Mouse (Mus musculus) midbrain, embryonic 15.5 days (tissue): ENCODE data around the gene Trappc10. TPM values are rescaled to one million over a fixed set of nuclear protein-coding genes. Genes with fewer than 3 reads are reported as not detected.
A peak's percentile ranks its signal among the peaks of the same experiment; 100 is the strongest.

Experiments used
- ATAC-seq: fragments of 200-750 bp; cut with Nextera tagmentation; replicated peaks from 2 replicates; pipeline ENCODE4 v1.8.0; 2017; ENCODE audit warnings: moderate TSS enrichment
- H3K27ac ChIP-seq: fragments of 300-500 bp; sonication (generic); 2 replicates; pipeline ENCODE4 v1.5.1; 2015; ENCODE audit warnings: mild to moderate bottlenecking, inconsistent platforms
- H3K27me3 ChIP-seq: fragments of 300-500 bp; sonication (generic); replicated peaks from 2 replicates; pipeline ENCODE4 v1.6.1; 2015; ENCODE audit warnings: inconsistent platforms
- H3K36me3 ChIP-seq: fragments of 300-500 bp; sonication (generic); replicated peaks from 2 replicates; pipeline ENCODE4 v1.6.1; 2015; ENCODE audit warnings: inconsistent platforms
- H3K4me1 ChIP-seq: fragments of 300-500 bp; sonication (generic); 2 replicates; pipeline ENCODE4 v1.6.1; 2015; ENCODE audit warnings: inconsistent platforms
- H3K4me2 ChIP-seq: fragments of 300-500 bp; sonication (generic); 2 replicates; pipeline ENCODE4 v1.6.1; 2015; ENCODE audit warnings: inconsistent platforms, mild to moderate bottlenecking, moderate library complexity
- H3K4me3 ChIP-seq: fragments of 300-500 bp; sonication (generic); 2 replicates; pipeline ENCODE4 v1.5.1; 2015; ENCODE audit warnings: mild to moderate bottlenecking, inconsistent platforms
- H3K9ac ChIP-seq: fragments of 300-500 bp; sonication (generic); 2 replicates; pipeline ENCODE4 v1.6.1; 2015; ENCODE audit warnings: mild to moderate bottlenecking, inconsistent platforms
- H3K9me3 ChIP-seq: fragments of 300-500 bp; sonication (generic); 2 replicates; pipeline ENCODE4 v1.6.1; 2016; ENCODE audit warnings: inconsistent platforms
- WGBS: fragments of 180-500 bp; shearing (Covaris S2); methylation state at CpG from one replicate; pipeline ENCODE4 v1.1.7; 2015; ENCODE audit warnings: mixed read lengths; 5-methylcytosine and 5-hydroxymethylcytosine counted together
- polyA plus RNA-seq: library from polyadenylated mRNA; unstranded; fragments of >200 nt; fragmentation: Nextera tagmentation; extraction: Ambion mirVana; gene quantifications from 2 replicates; pipeline ENCODE4 v1.2.1, GENCODE M21; 2015

Gene Trappc10
- polyA plus RNA-seq, 1 experiment from 2014 or later, result 29.2 TPM

DNA sequence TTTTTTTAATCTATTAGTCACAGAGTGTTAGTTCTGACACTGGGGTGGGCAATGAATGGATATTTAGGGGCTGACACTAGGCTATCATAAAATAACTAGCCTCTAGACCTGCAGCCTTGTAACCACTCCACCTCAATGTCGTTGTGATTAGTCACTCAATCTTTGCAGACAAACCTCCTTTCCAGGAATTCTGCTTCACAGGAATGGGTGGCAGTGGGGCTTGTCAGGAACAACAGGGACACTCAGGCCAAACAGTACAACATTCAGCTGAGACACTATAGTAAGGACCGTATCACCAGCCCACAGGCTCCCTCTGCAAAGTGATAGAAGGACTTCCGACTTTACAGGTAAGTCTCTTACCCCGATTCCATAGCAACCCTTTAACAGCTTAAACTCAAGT lies 2.3 kb upstream of the Trappc10 start:
- Histone ChIP-seq H3K4me1 (peaks cover 26% of the 10 kb centered on the region), H3K4me2 (no peak overlapping the region), H3K27ac (no peak overlapping the region), H3K4me3 (no peak overlapping the region), H3K9me3 (no peaks in the 10 kb centered on the region), H3K36me3 (no peaks in the 10 kb centered on the region), H3K27me3 (no peaks in the 10 kb centered on the region), H3K9ac (no peak overlapping the region)
- no peak for ATAC-seq
- WGBS, result 80% methylated on average over 4 of the region's 4 CpGs

DNA sequence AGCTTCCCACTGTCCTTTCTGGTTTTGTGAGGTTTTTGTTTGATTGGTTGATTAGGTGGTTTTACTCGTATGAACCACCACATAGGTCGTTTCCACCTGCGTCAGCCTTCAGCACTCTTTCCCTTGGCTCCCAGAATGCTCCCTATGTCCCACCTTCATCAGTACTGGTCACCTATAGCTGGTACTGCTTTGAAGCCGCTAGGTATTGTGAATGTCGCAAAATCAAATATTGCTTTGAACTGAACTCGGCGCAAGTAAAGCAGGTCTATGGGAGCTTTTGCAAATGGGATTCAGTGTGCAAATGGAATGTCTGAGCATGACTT lies 745 bp upstream of the Trappc10 start:
- ATAC-seq, result peak; percentile 63
- peak overlapping the region; percentile 86 for H3K4me2 ChIP-seq
- H3K27ac ChIP-seq, result peak overlapping the region; percentile 89
- no peaks in the 10 kb centered on the region for H3K36me3 ChIP-seq
- 14% methylated on average over 7 of the region's 7 CpGs for WGBS
- peaks cover 27% of the 10 kb centered on the region for H3K4me1 ChIP-seq
- peak overlapping the region; percentile 79 for H3K4me3 ChIP-seq
- H3K27me3 ChIP-seq, result no peaks in the 10 kb centered on the region
- H3K9ac ChIP-seq, result peak overlapping the region; percentile 72
- H3K9me3 ChIP-seq, result no peaks in the 10 kb centered on the region

DNA sequence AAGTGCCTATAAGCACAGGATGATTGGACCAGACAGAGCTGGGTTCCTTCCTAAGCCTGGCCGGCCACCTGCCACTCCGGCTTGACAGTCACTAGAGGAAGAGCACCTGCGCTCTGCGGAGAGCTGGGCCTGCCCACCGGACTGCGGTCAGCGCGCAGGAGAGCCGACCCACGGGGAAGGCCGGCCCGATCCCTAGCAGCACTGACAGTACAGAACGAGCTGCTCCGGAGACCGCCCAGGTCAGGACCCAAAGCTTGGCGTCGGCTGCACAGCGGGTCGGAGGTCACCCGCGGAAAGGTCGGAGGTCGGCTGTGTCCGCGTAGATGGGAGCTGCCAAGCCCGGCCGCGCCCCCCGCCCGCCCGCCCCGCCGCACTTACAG lies 393 bp downstream of the Trappc10 start:
- peak overlapping the region; percentile 86 for H3K4me2 ChIP-seq
- peaks cover 27% of the 10 kb centered on the region for H3K4me1 ChIP-seq
- peak; percentile 72 for ATAC-seq
- H3K9me3 ChIP-seq, result no peaks in the 10 kb centered on the region
- no peaks in the 10 kb centered on the region for H3K27me3 ChIP-seq
- peak overlapping the region; percentile 72 for H3K9ac ChIP-seq
- peak overlapping the region; percentile 79 for H3K4me3 ChIP-seq
- WGBS, result 0% methylated on average over 33 of the region's 33 CpGs
- no peaks in the 10 kb centered on the region for H3K36me3 ChIP-seq
- peak overlapping the region; percentile 89 for H3K27ac ChIP-seq

DNA sequence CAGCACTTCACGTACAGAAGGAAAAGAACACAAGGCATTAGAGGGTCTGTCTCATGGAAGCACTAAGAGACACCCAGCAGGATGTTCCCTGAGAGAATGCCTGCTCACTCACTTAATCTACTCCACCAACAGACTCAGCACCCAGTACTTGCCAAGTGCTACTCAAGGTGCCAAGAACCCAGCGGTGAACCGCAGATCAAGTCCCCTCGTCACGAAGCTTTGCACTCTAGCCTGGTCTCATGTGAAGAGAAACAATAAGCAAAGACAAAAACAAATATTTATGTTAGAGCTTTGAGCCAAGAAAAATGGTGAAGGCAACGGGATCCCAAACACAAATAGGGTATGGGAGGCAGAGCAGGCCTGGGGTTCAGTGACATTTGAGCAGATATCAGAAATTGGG lies 5.5 kb downstream of the Trappc10 start:
- WGBS, result 80% methylated on average over 6 of the region's 6 CpGs
- Histone ChIP-seq H3K27ac (no peak overlapping the region), H3K4me1 (peaks cover 26% of the 10 kb centered on the region), H3K4me3 (no peak overlapping the region), H3K27me3 (no peaks in the 10 kb centered on the region), H3K4me2 (no peak overlapping the region), H3K36me3 (no peaks in the 10 kb centered on the region; the same call in 1 of the 2 replicates), H3K9me3 (no peaks in the 10 kb centered on the region), H3K9ac (no peak overlapping the region)
- ATAC-seq, result no peak

DNA sequence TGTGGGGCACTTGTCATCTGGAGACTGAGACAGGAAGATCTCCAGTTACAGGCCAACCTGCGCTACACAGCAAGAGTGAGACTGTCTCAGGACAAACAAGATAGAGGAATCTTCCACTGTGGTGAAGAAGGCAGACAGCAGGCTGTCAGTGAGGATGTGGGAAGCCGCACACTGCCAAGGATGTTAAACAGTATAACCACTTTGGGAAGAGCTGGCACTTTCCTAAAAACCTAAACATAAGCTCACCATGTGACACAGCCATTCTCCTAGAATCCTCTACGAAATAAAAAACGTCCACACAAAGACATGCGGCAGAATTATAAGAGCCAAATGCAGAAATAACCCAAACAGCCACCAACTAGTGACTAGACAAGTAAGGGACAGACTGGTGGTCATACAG lies 6.1 kb downstream of the Trappc10 start:
- no peak for ATAC-seq
- Histone ChIP-seq H3K27me3 (no peaks in the 10 kb centered on the region), H3K36me3 (no peaks in the 10 kb centered on the region; the same call in 1 of the 2 replicates), H3K4me1 (peaks cover 20% of the 10 kb centered on the region), H3K4me3 (no peak overlapping the region), H3K4me2 (no peak overlapping the region), H3K9me3 (no peaks in the 10 kb centered on the region), H3K9ac (no peak overlapping the region), H3K27ac (no peak overlapping the region)
- 92% methylated on average over 5 of the region's 5 CpGs for WGBS

DNA sequence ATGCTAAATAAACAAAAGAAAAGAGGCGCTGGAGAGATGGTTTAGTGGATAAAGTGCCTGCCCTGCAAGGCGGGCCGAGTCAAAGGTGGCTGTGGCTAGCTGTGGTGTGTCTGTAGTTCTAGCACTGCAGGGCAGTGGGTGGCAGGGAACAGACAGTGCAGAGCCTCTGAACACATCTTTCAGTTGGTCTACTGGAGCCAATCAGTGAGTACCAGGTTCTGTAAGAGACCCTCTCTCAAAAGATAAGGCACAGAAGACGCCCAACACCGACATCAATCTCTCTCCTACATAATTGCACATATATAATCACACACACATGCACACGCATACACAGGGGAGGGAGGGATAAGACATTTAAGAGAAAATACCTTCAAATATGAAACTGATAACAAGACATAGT lies 6.6 kb downstream of the Trappc10 start:
- Histone ChIP-seq H3K4me3 (no peak overlapping the region), H3K4me2 (no peak overlapping the region), H3K9me3 (no peaks in the 10 kb centered on the region), H3K27ac (no peak overlapping the region), H3K36me3 (no peaks in the 10 kb centered on the region; the same call in 1 of the 2 replicates), H3K4me1 (peaks cover 15% of the 10 kb centered on the region), H3K27me3 (no peaks in the 10 kb centered on the region), H3K9ac (no peak overlapping the region)
- 92% methylated on average over 6 of the region's 6 CpGs for WGBS
- no peak for ATAC-seq

DNA sequence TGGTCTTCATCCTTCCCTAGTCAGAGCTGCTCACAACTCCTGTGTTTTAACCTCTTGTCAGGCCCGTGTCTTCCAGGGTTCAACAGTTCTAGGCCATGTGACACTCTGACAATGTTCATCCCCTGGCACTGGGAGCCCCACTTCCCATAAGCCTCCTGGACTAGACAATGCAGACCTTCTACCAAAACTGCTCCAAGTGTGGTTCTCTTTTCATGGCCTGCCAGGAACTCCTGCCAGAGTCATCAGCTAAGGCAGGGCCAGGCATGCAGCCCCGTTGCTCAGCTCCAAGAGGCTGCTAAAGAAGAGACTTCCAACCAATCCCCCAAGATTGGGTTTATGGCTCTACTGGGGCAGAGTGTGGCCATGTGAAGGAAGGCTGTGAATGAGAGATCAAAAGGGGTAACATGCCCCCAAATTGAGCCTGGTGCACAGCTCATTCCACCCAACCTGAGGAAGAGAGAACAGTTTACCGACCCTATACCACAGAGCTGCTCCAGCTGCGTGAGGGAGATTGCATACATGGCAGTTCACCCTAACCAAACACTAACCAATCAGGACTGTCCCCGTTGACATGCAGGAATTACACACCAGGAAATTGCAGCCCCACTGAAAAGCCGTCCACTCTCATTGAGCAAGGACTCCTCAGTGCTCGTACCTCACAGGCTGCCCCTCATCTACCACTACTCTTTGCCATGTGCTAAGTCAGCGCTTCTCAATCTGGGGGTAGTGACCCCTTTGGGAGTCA lies 7.4 kb downstream of the Trappc10 start:
- H3K9me3 ChIP-seq, result no peaks in the 10 kb centered on the region
- no peak for ATAC-seq
- no peak overlapping the region for H3K4me2 ChIP-seq
- H3K9ac ChIP-seq, result no peak overlapping the region
- no peak overlapping the region for H3K27ac ChIP-seq
- no peaks in the 10 kb centered on the region for H3K27me3 ChIP-seq
- no peak overlapping the region for H3K4me3 ChIP-seq
- no peaks in the 10 kb centered on the region; the same call in 1 of the 2 replicates for H3K36me3 ChIP-seq
- 86% methylated on average over 8 of the region's 8 CpGs for WGBS
- H3K4me1 ChIP-seq, result peaks cover 8% of the 10 kb centered on the region; the same call in 1 of the 2 replicates

DNA sequence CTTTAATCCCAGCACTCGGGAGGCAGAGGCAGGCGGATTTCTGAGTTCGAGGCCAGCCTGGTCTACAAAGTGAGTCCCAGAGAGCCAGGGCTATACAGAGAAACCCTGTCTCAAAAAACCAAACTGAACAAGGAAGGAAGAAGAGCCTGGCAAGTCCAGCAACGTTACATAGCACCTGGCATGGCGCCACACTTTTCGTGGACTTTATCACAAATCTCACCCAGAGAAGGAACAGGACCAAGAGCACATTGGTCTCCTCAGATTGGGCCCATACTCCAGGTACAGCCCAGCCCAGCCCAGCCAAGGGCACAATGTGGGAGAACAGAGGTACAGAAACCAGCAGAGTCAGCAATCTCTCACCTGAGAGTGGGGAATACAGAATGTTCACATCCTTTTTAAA lies 10.7 kb downstream of the Trappc10 start:
- Histone ChIP-seq H3K27ac (no peak overlapping the region), H3K9me3 (no peaks in the 10 kb centered on the region), H3K4me2 (no peak overlapping the region), H3K27me3 (no peaks in the 10 kb centered on the region), H3K4me1 (0 out of 2 replicates have a peak, but pooled peaks cover 4% of the 10 kb centered on the region), H3K4me3 (no peak overlapping the region), H3K36me3 (peaks cover 13% of the 10 kb centered on the region), H3K9ac (no peak overlapping the region)
- 88% methylated on average over 6 of the region's 6 CpGs for WGBS
- no peak for ATAC-seq

DNA sequence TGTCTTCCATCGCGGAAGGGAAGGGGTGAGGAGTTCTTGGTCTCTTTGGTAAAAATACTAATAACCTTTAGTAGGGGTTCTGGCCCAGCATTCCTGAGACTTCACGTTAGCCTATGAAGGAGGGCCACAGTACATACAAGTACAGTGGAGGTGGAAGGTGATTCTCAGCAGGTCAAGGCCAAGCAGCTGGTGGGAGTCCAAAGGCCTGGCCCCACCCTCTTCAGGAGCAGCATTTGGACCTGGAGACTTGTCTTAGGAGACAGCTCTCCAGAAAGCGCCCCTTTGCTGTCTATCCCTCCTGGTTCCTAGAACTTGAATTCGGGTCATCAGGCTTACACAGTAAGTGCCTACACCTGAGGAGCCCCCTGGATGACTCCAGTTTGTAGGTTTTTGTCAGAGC lies 11.3 kb downstream of the Trappc10 start:
- Histone ChIP-seq H3K36me3 (peaks cover 19% of the 10 kb centered on the region), H3K27me3 (no peaks in the 10 kb centered on the region), H3K4me2 (no peak overlapping the region), H3K9me3 (no peaks in the 10 kb centered on the region), H3K9ac (no peak overlapping the region), H3K4me3 (no peak overlapping the region), H3K27ac (no peak overlapping the region), H3K4me1 (0 out of 2 replicates have a peak, but pooled peaks cover 4% of the 10 kb centered on the region)
- 91% methylated on average over 5 of the region's 5 CpGs for WGBS
- ATAC-seq, result no peak

DNA sequence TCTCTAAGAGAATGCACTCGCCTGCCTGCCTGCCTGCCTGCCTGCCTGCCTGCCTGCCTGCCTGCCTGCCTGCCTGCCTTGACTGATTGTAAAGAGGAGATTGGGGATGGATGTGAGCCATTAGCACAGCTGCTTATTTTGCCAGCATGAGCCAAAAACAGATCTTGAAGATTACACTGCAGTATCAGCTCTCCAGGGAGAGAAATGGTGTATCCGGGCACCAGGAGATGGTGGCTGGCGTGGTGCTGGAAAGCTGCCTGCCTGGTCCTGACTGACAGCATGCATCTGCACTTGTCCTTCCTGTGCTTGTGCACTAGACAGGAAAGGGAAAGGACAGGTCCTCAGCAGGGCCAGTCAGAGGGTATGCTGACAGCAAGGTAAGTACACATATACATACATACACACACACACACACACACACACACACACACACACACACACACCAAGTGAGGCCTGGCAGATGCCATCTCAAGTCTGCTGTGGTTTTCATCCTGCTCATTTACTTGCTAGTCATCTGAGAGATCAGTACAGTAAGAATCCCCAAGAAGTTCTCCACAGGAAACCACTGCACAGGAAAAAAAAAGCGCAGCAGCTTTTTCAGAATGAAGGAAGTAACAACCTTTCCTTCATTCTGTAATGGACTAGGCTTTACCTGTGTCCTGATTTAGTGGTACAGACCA lies 12.0 kb downstream of the Trappc10 start:
- Histone ChIP-seq H3K9ac (no peak overlapping the region), H3K4me2 (no peak overlapping the region), H3K4me1 (0 out of 2 replicates have a peak, but pooled peaks cover 4% of the 10 kb centered on the region), H3K27me3 (no peaks in the 10 kb centered on the region), H3K27ac (no peak overlapping the region), H3K36me3 (peaks cover 23% of the 10 kb centered on the region), H3K9me3 (no peaks in the 10 kb centered on the region), H3K4me3 (no peak overlapping the region)
- WGBS, result 82% methylated on average over 4 of the region's 4 CpGs
- no peak for ATAC-seq

DNA sequence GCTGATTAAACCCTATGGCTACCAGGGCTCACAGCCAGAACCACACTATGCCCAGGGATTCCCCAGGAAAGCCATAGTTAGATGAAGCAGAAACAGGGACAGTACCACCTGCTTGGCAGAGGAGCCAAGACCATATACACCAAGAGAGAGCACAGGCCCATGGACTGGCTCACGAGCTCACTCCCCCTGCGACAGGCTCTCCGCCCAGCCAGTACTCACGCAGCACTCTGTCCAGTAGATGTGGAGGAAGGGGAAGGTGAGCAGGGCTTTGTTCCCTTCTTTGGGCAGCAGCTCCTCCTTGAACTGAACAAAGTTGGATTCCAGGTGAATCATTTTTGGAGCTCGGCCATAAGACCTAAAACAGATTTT lies 15.9 kb downstream of the Trappc10 start:
- H3K36me3 ChIP-seq, result peaks cover 29% of the 10 kb centered on the region
- ATAC-seq, result no peak
- H3K4me3 ChIP-seq, result no peak overlapping the region
- H3K4me1 ChIP-seq, result no peaks in the 10 kb centered on the region
- no peak overlapping the region for H3K4me2 ChIP-seq
- 90% methylated on average over 5 of the region's 5 CpGs for WGBS
- no peaks in the 10 kb centered on the region for H3K27me3 ChIP-seq
- H3K9me3 ChIP-seq, result no peaks in the 10 kb centered on the region
- no peak overlapping the region for H3K27ac ChIP-seq
- H3K9ac ChIP-seq, result no peak overlapping the region

DNA sequence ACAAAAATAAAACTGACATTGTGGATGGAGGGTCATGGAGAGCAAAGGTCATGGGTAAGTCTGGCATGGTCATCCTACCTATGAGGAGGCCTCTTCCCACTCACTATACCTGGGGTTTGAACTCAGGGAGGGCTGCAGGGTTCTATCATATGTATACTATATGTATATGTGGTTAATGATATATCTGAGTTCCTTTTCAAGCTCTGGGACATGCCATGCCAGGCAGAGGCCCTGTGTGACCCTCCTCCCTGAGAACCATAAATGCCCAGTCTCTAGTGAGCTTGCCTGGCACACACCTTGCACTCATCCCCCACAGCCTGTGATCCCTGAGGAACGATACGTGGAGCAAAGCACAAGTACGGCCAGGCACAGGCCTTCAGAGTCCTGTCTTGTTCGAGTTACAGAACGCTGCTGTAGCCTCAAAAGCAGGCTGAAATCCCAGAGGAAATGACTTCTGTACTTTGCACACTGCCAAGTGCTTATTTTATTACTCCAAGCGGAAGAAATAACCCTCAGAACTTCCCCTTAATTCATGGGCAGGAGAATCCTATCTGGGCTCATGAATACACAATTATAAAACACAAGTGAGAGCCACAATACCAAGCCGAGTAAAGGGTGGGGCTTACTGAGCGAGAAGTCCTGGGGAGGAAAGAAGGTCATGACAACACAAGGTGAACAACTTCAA lies 16.4 kb downstream of the Trappc10 start:
- H3K4me1 ChIP-seq, result no peaks in the 10 kb centered on the region
- no peaks in the 10 kb centered on the region for H3K9me3 ChIP-seq
- no peak overlapping the region for H3K9ac ChIP-seq
- H3K4me3 ChIP-seq, result no peak overlapping the region
- ATAC-seq, result no peak
- peaks cover 29% of the 10 kb centered on the region for H3K36me3 ChIP-seq
- no peak overlapping the region for H3K27ac ChIP-seq
- 89% methylated on average over 8 of the region's 8 CpGs for WGBS
- H3K4me2 ChIP-seq, result no peak overlapping the region
- H3K27me3 ChIP-seq, result no peaks in the 10 kb centered on the region
